Mouse (Mus musculus): ENCODE results near the gene Agrp. TPM values are rescaled to one million over a fixed set of nuclear protein-coding genes. Genes with fewer than 3 reads are reported as not detected.
"Not testable (repeated sequence)": the region's sequence is repeated elsewhere in the genome, so short reads cannot be mapped to it uniquely, and the experiment has no call there.

The Agrp gene
- polyA plus RNA-seq, 1 experiment from 2014 or later = 1.4 TPM

DNA sequence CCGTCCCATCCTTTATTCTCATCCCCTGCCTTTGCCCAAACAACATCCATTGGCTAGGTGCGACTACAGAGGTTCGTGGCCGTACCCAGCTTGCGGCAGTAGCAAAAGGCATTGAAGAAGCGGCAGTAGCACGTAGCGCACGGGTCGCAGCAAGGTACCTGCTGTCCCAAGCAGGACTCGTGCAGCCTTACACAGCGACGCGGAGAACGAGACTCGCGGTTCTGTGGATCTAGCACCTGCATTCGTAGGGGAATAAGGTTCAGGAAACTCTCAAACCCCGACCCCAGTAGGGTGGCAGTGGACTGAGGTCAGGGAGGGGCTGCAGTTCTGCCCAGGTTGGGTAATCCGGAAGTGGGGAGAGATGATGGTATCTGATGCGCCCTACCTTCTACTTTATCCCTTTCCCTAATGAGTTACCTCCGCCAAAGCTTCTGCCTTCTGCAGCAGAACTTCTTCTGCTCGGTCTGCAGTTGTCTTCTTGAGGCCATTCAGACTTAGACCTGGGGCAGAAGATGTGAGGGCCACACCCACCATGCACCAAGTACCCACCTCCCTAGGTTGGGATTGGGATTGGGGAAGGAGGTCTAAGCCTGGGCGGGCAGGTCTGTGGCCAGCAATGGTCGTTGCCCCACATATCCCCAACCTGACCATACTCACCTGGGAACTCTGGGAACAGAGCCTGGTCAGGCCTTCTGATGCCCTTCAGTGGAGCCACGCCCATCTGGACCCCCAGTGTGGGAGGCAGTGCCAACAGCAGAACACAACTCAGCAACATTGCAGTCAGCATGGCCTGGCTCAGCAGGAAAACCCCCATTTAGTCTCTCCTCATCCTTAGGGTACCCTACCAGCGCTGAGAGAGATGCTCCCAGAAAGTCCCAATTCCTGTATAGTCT is 70.2 kb downstream of the Agrp start:
- Histone ChIP-seq H3K27ac (ENCODE audit: low read depth, low read length) (peak overlapping the region; percentile 62; the same call in 1 of the 2 replicates), H3K36me3 (ENCODE audit: control insufficient read depth, insufficient read depth, low read length) (no peaks in the 10 kb centered on the region), H3K27me3 (replicated peaks; ENCODE audit: control insufficient read depth, insufficient read depth, low read length) (no peaks in the 10 kb centered on the region), H3K9ac (ENCODE audit: low read depth, low read length) (peak overlapping the region; percentile 61), H3K4me1 (ENCODE audit: control insufficient read depth, insufficient read depth, low read depth, low read length) (peaks cover 29% of the 10 kb centered on the region), H3K4me3 (ENCODE audit: low read length) (peak overlapping the region; percentile 73), H3K9me3 (ENCODE audit: control insufficient read depth, low read length) (no peaks in the 10 kb centered on the region), H3K4me2 (ENCODE audit: low read length) (peak overlapping the region; percentile 64)
- no peak; the same call in 1 of the 2 replicates for ATAC-seq
- 26% methylated on average over 27 of the region's 27 CpGs for WGBS

DNA sequence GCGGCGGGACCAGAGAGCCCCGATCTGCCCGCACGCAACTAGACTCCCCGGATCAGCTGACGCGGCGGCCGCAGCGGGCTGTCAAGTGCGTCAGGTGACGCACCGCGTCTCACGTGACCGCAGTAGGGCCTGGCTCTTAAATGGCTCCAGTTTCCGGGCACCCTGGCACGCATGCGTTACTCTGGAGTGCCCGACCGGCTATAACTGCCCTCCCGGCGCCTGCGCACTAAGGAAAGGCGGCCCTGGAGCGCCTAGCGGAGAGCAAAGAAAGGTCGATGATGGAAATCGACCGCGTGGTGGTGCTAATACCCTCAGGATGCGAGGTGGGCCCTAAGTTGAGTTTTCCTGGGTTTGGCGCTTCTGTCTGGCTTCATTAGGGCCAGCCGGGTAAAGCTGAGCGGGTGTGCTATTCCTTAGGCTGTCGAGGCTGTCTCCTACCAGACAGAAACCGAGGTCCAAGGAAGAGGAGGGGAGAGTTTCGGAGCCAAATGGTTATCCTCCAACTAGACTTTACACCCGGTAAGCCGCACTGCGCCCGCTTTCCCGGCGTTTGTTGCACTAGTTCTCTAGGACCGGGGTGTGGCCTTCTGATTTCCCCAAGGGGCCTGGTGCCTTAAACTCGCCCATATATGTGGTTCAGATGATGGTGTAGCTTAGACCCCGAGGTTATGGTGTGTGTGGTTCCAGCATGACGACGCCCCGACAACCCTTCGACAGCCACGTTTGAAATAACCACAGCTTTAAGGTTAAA is 71.1 kb downstream of the Agrp start, which contains the start of gene Atp6v0d1:
Gene Atp6v0d1 (minus strand): TSS at position 96 of the 751 bp plus-strand sequence.
- Histone ChIP-seq H3K9ac (ENCODE audit: low read depth, low read length) (peak within 1 kb of the TSS; percentile 85), H3K4me3 (ENCODE audit: low read length) (peak within 1 kb of the TSS; percentile 73), H3K4me2 (ENCODE audit: low read length) (peak within 1 kb of the TSS; percentile 90), H3K4me1 (ENCODE audit: control insufficient read depth, insufficient read depth, low read depth, low read length) (peaks cover 29% of the 10 kb centered on the region), H3K27me3 (replicated peaks; ENCODE audit: control insufficient read depth, insufficient read depth, low read length) (no peaks in the 10 kb centered on the region), H3K36me3 (ENCODE audit: control insufficient read depth, insufficient read depth, low read length) (no peaks in the 10 kb centered on the region), H3K27ac (ENCODE audit: low read depth, low read length) (peak within 1 kb of the TSS; percentile 82), H3K9me3 (ENCODE audit: control insufficient read depth, low read length) (no peaks in the 10 kb centered on the region)
- peak; percentile 98 for ATAC-seq
- 4% methylated on average over 43 of the region's 53 CpGs for WGBS

DNA sequence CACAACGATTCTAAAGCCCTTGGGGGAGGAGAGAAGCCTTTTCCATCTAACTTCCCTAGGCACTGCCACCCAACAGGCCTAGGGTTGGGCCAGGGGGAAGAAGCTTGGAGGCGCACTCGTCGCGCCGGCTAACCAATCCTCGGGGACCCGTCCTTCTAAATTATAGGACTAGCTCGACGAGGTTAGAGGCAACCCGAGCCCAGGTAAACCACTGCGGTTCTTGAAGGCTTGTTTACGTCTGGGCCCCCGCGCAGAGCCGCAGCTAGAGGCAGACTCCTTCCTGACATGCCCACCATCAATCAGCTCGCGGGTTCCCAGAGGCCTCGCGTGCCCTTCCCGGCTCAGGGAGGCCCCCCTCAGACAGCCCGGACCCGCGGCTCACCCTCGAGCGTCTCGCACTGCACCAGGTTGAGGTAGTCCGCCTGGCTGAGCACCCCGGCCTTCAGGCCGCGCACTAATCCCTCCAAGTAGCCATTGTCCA is 71.8 kb downstream of the Agrp start:
- under 1% methylated on average over 31 of the region's 31 CpGs for WGBS

DNA sequence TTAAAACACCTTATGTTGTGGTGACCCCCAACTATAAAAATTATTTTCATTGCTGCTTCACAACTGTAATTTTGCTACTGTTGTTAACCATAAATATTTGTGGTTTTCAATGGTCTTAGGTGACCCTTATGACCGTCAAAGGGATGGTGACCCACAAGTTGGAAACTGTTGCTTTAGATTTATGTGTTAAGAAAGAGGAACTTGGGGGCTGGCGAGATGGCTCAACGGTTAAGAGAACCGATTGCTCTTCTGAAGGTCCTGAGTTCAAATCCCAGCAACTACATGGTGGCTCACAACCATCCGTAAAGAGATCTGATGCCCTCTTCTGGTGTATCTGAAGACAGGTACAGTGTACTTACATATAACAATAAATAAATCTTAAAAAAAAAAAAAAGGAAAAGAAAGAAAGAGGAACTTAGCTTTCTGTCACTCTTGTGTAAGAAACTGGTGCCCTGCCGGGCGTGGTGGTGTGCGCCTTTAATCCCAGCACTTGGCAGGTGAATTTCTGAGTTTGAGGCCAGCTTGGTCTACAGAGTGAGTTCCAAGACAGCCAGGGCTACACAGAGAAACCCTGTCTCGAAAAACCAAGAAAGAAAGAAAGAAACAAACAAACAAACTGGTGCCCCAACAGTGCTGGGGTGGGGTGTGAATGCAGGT is 72.5 kb downstream of the Agrp start:
- Histone ChIP-seq H3K4me2 (ENCODE audit: low read length) (peak overlapping the region; percentile 90), H3K4me1 (ENCODE audit: control insufficient read depth, insufficient read depth, low read depth, low read length) (peaks cover 29% of the 10 kb centered on the region), H3K9ac (ENCODE audit: low read depth, low read length) (peak overlapping the region; percentile 85), H3K4me3 (ENCODE audit: low read length) (peak overlapping the region; percentile 73)
- H3K27ac ChIP-seq (ENCODE audit: low read depth, low read length); ATAC-seq; H3K9me3 ChIP-seq (ENCODE audit: control insufficient read depth, low read length); H3K27me3 ChIP-seq (replicated peaks; ENCODE audit: control insufficient read depth, insufficient read depth, low read length); H3K36me3 ChIP-seq (ENCODE audit: control insufficient read depth, insufficient read depth, low read length): not testable (repeated sequence)
- 84% methylated on average over 9 of the region's 9 CpGs for whole genome bisulfite sequencing

More for the DNA sequence above, 71.8 kb downstream of the Agrp start:
- peak; percentile 81 for ATAC-seq
- Histone ChIP-seq H3K4me1 (ENCODE audit: control insufficient read depth, insufficient read depth, low read depth, low read length) (peaks cover 29% of the 10 kb centered on the region), H3K4me2 (ENCODE audit: low read length) (peak overlapping the region; percentile 90), H3K36me3 (ENCODE audit: control insufficient read depth, insufficient read depth, low read length) (no peaks in the 10 kb centered on the region), H3K27ac (ENCODE audit: low read depth, low read length) (peak overlapping the region; percentile 82), H3K9me3 (ENCODE audit: control insufficient read depth, low read length) (no peaks in the 10 kb centered on the region), H3K9ac (ENCODE audit: low read depth, low read length) (peak overlapping the region; percentile 85), H3K27me3 (replicated peaks; ENCODE audit: control insufficient read depth, insufficient read depth, low read length) (no peaks in the 10 kb centered on the region), H3K4me3 (ENCODE audit: low read length) (peak overlapping the region; percentile 73)

DNA sequence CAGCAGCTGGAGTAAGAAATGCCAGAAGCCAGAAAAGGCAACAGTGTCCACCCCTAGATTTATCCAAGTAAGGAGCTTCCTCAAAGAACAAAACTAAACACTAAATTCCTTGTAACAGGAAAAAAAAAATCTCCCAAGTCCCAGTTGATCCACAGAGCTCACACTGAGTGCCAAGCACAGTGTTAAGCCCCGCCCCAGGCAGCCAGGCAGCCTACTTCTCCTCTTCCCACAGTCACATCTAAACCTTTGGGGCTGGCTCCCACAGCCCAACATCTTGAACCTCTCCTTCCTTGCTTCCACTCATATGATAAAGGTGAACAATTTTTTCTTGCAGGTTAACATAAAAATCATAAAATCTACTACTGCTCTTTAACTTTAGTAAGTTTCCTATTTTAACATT is 73.3 kb downstream of the Agrp start:
- H3K36me3 ChIP-seq (ENCODE audit: control insufficient read depth, insufficient read depth, low read length) = no peaks in the 10 kb centered on the region
- H3K4me3 ChIP-seq (ENCODE audit: low read length) = no peak overlapping the region
- ATAC-seq = no peak
- H3K27me3 ChIP-seq (replicated peaks; ENCODE audit: control insufficient read depth, insufficient read depth, low read length) = no peaks in the 10 kb centered on the region
- H3K4me2 ChIP-seq (ENCODE audit: low read length) = no peak overlapping the region
- no peak overlapping the region for H3K27ac ChIP-seq (ENCODE audit: low read depth, low read length)
- H3K9ac ChIP-seq (ENCODE audit: low read depth, low read length) = no peak overlapping the region
- H3K4me1 ChIP-seq (ENCODE audit: control insufficient read depth, insufficient read depth, low read depth, low read length) = peaks cover 29% of the 10 kb centered on the region
- no peaks in the 10 kb centered on the region for H3K9me3 ChIP-seq (ENCODE audit: control insufficient read depth, low read length)
- WGBS = 95% methylated on average over 1 of the region's 1 CpGs

DNA sequence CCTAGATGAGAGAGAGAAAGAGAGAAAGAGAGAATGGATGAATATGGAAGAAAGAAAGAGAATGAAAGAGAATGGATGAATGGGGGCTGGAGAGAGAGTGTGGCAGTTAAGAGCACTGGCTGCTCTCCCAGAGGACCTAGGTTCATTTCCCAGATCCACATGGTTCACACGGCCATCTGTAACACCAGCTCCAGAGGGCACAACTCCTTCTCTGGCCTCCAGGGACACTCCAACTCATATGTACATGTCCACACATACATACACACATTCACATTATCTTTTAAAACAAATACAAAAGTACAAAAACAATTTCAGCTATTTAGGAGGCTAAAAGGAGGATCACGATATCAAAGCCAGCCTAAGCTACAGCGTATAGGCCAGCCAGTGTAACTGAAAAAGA is 74.3 kb downstream of the Agrp start:
- 78% methylated on average over 3 of the region's 3 CpGs for WGBS

DNA sequence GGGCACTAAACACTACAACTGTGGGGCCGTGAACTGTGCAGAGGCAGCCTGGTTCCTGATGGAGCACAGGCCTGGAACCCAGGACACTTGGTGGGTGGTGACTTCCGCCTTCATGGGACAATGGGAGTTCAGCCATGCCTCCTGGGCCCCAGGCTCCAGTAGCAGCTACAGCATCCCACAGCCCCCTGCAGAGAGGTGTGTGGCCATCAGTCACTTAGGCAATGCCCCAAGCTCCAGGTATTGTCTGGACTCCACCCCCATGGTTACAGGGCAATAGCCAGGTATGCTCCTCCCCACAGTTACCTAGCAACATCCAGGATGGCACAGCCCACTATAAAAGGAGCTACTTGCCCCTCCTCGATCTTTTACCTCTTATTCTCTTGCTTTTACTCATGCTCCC is 82.0 kb downstream of the Agrp start:
- H3K27ac ChIP-seq (ENCODE audit: low read depth, low read length) = no peak overlapping the region
- H3K4me3 ChIP-seq (ENCODE audit: low read length) = no peak overlapping the region
- WGBS = 61% methylated on average over 3 of the region's 3 CpGs
- no peaks in the 10 kb centered on the region for H3K4me1 ChIP-seq (ENCODE audit: control insufficient read depth, insufficient read depth, low read depth, low read length)
- H3K4me2 ChIP-seq (ENCODE audit: low read length) = no peak overlapping the region
- ATAC-seq = no peak
- H3K9me3 ChIP-seq (ENCODE audit: control insufficient read depth, low read length) = no peaks in the 10 kb centered on the region
- H3K27me3 ChIP-seq (replicated peaks; ENCODE audit: control insufficient read depth, insufficient read depth, low read length) = no peaks in the 10 kb centered on the region
- no peak overlapping the region for H3K9ac ChIP-seq (ENCODE audit: low read depth, low read length)
- H3K36me3 ChIP-seq (ENCODE audit: control insufficient read depth, insufficient read depth, low read length) = no peaks in the 10 kb centered on the region

More for the DNA sequence above, 74.3 kb downstream of the Agrp start:
- Histone ChIP-seq H3K9me3 (ENCODE audit: control insufficient read depth, low read length) (no peaks in the 10 kb centered on the region), H3K4me1 (ENCODE audit: control insufficient read depth, insufficient read depth, low read depth, low read length) (peaks cover 29% of the 10 kb centered on the region), H3K4me3 (ENCODE audit: low read length) (no peak overlapping the region), H3K36me3 (ENCODE audit: control insufficient read depth, insufficient read depth, low read length) (no peaks in the 10 kb centered on the region), H3K27ac (ENCODE audit: low read depth, low read length) (no peak overlapping the region), H3K27me3 (replicated peaks; ENCODE audit: control insufficient read depth, insufficient read depth, low read length) (no peaks in the 10 kb centered on the region), H3K9ac (ENCODE audit: low read depth, low read length) (no peak overlapping the region), H3K4me2 (ENCODE audit: low read length) (no peak overlapping the region)
- no peak for ATAC-seq

DNA sequence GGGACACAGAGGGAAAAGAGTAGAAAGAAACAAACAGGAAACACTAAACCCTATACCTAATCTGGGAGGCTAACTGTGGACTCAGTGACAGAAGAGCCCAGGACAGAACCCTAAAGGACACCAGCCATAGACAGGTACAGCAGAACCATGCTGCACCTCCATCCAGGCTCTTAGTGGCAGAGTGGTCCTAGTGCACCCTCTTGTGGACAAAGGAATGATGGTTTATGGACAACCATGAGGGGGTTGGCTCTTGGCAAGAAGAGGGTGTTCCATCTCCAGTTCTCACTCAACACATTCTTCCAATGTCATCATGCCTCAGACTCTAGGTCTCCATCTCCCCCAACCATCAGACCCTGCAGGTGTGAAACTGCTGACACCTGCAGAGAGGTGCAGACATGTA is 83.1 kb downstream of the Agrp start:
- H3K9ac ChIP-seq (ENCODE audit: low read depth, low read length) = no peak overlapping the region
- no peak overlapping the region for H3K27ac ChIP-seq (ENCODE audit: low read depth, low read length)
- no peak overlapping the region for H3K4me3 ChIP-seq (ENCODE audit: low read length)
- no peaks in the 10 kb centered on the region for H3K27me3 ChIP-seq (replicated peaks; ENCODE audit: control insufficient read depth, insufficient read depth, low read length)
- H3K9me3 ChIP-seq (ENCODE audit: control insufficient read depth, low read length) = no peaks in the 10 kb centered on the region
- no peak overlapping the region for H3K4me2 ChIP-seq (ENCODE audit: low read length)
- no peaks in the 10 kb centered on the region for H3K36me3 ChIP-seq (ENCODE audit: control insufficient read depth, insufficient read depth, low read length)
- H3K4me1 ChIP-seq (ENCODE audit: control insufficient read depth, insufficient read depth, low read depth, low read length) = no peaks in the 10 kb centered on the region
- ATAC-seq = peak; percentile 72; the same call in 1 of the 2 replicates
